10 mouse cellular contexts compared by ENCODE assay signal in the genomic region with DNA sequence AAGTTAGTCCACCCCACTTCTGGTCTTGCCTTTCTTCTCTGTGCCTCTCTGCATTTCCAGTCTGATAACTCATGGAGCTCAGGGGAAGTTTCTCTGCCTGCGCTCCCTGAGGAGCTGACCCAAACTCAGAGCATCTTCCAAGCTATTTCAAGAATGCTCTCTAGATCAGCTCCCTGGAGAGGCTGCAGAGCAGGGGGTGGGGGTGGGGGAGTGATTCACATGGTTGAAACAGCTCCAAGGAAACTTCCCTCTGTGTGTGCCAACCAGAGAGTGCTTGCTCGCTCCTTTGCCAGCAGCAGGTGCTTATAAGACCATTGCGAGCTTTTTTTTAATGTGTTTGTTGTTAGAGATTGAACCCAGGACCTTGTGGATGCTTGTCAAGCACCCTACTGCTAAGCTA.
DNase-seq lines count a peak whose midpoint lies in the region; TF ChIP-seq lines count a peak whose summit lies in the region.
"Had no signal": no experiment of that assay in that cellular context is flagged by ENCODE, and none has a peak within 500 bp of the region (broad histone marks: within the 10 kb centered on the region; RNA-seq: fewer than 3 reads in every experiment).

No protein-coding gene starts in this region.

- intact Hi-C loops in gastrocnemius, adult 2 months (cut with DNase I): no loop called here

- H3K4me3 ChIP-seq in gastrocnemius, adult 2 months: no peak overlapping the region
- H3K4me3 ChIP-seq: neural tube, embryonic 12.5 days had no signal

- DNase-seq in gastrocnemius, adult 2 months: peak; percentile 25
- no peak for DNase-seq in gastrocnemius, adult 8-10 months (ENCODE audit: low spot score in 2 of 2)
- peak; percentile 5 to 7 for DNase-seq in lung, adult 18-20 months
- DNase-seq in lung, postnatal 14 days: no peak
- peak; percentile 14 for DNase-seq in fibroblast of lung, adult 2 months (ENCODE audit: low read depth)
- DNase-seq in right cerebral cortex, postnatal 36 days (ENCODE audit: low spot score in 2 of 2): peak; percentile 16 to 28
- DNase-seq in thymus, postnatal 14 days: no peak
- DNase-seq in neural tube, embryonic 10.5 days (ENCODE audit: extremely low spot score, low spot score): no peak
- DNase-seq: thymus, postnatal 4 days had no signal

- H3K27ac ChIP-seq in gastrocnemius, adult 2 months: peak overlapping the region; percentile 17; the same call in 1 of the 2 replicates
- H3K27ac ChIP-seq: neural tube, embryonic 12.5 days had no signal

- TF ChIP-seq CTCF in gastrocnemius, adult 2 months (IDR thresholded peaks at IDR 0.05): no peak

Comparison
In these comparisons a context has a peak if more than half of its experiments do, and no peak if none do; other contexts are left out.
1. DNase-seq: peak in gastrocnemius, adult 2 months (single experiment), lung, adult 18-20 months (2 of 2), fibroblast of lung, adult 2 months (single experiment) and right cerebral cortex, postnatal 36 days (2 of 2); none in gastrocnemius, adult 8-10 months (0 of 2), lung, postnatal 14 days (single experiment), thymus, postnatal 14 days (single experiment) and neural tube, embryonic 10.5 days (single experiment).